Mouse (Mus musculus): ENCODE measurements around the gene Tmem206.
A peak's percentile ranks its signal among the peaks of the same experiment; 100 is the strongest.

Tmem206 gene

GRCm38 (mm10) chr1:191325726-191326232 is at the start of gene Tmem206:
Gene Tmem206, plus strand, starts transcription at chr1:191325912.
- peak; percentile 92 for DNase-seq (ENCODE audit: extremely low read depth, low read depth)

GRCm38 (mm10) chr1:191276181-191276580 is 49.5 kb upstream of the Tmem206 start:
- DNase-seq (ENCODE audit: extremely low read depth, low read depth) = no peak

- DNase-seq (ENCODE audit: extremely low read depth, low read depth) = no peak
Measured at GRCm38 (mm10) chr1:191277549-191278059, 48.1 kb upstream of the Tmem206 start.

GRCm38 (mm10) chr1:191278324-191278723 is 47.4 kb upstream of the Tmem206 start:
- no peak for DNase-seq (ENCODE audit: extremely low read depth, low read depth)

- DNase-seq (ENCODE audit: extremely low read depth, low read depth) = no peak
Measured at GRCm38 (mm10) chr1:191281171-191281570, 44.5 kb upstream of the Tmem206 start.

- no peak for DNase-seq (ENCODE audit: extremely low read depth, low read depth)
Measured at GRCm38 (mm10) chr1:191282319-191282718, 43.4 kb upstream of the Tmem206 start.

GRCm38 (mm10) chr1:191283110-191284040 is 42.3 kb upstream of the Tmem206 start:
- no peak for DNase-seq (ENCODE audit: extremely low read depth, low read depth)

- DNase-seq (ENCODE audit: extremely low read depth, low read depth) = no peak
Measured at GRCm38 (mm10) chr1:191284502-191284901, 41.2 kb upstream of the Tmem206 start.

- peak; percentile 67 for DNase-seq (ENCODE audit: extremely low read depth, low read depth)
Measured at GRCm38 (mm10) chr1:191288762-191289161, 37.0 kb upstream of the Tmem206 start.

- DNase-seq (ENCODE audit: extremely low read depth, low read depth) = no peak
Measured at GRCm38 (mm10) chr1:191292348-191292747, 33.4 kb upstream of the Tmem206 start.

- DNase-seq (ENCODE audit: extremely low read depth, low read depth) = no peak
Measured at GRCm38 (mm10) chr1:191293051-191293450, 32.7 kb upstream of the Tmem206 start.

- DNase-seq (ENCODE audit: extremely low read depth, low read depth) = no peak
Measured at GRCm38 (mm10) chr1:191293996-191294795, 31.5 kb upstream of the Tmem206 start.

GRCm38 (mm10) chr1:191295784-191296183 is 29.9 kb upstream of the Tmem206 start:
- DNase-seq (ENCODE audit: extremely low read depth, low read depth) = no peak

GRCm38 (mm10) chr1:191296445-191296844 is 29.3 kb upstream of the Tmem206 start:
- DNase-seq (ENCODE audit: extremely low read depth, low read depth) = no peak

- no peak for DNase-seq (ENCODE audit: extremely low read depth, low read depth)
Measured at GRCm38 (mm10) chr1:191298304-191298703, 27.4 kb upstream of the Tmem206 start.

GRCm38 (mm10) chr1:191299215-191299942 is 26.3 kb upstream of the Tmem206 start:
- no peak for DNase-seq (ENCODE audit: extremely low read depth, low read depth)

- DNase-seq (ENCODE audit: extremely low read depth, low read depth) = no peak
Measured at GRCm38 (mm10) chr1:191301903-191302302, 23.8 kb upstream of the Tmem206 start.

GRCm38 (mm10) chr1:191303736-191304135 is 22.0 kb upstream of the Tmem206 start:
- DNase-seq (ENCODE audit: extremely low read depth, low read depth) = no peak

- DNase-seq (ENCODE audit: extremely low read depth, low read depth) = no peak
Measured at GRCm38 (mm10) chr1:191304216-191304615, 21.5 kb upstream of the Tmem206 start.

- no peak for DNase-seq (ENCODE audit: extremely low read depth, low read depth)
Measured at GRCm38 (mm10) chr1:191305610-191306009, 20.1 kb upstream of the Tmem206 start.

GRCm38 (mm10) chr1:191306316-191306715 is 19.4 kb upstream of the Tmem206 start:
- no peak for DNase-seq (ENCODE audit: extremely low read depth, low read depth)
